Mouse (Mus musculus) stomach, postnatal 0 days (tissue): Measurements from ENCODE around the gene Gpc2.

Experiments
- CTCF ChIP-seq: IDR thresholded peaks from 2 replicates; pipeline ENCODE4 v1.5.1; 2016; ENCODE audit warnings: antibody characterized with exemption, low read depth, mild to moderate bottlenecking, moderate library complexity
- EP300 ChIP-seq: optimal IDR thresholded peaks from 2 replicates; pipeline ENCODE3; 2016; ENCODE audit warnings: antibody characterized with exemption

DNA sequence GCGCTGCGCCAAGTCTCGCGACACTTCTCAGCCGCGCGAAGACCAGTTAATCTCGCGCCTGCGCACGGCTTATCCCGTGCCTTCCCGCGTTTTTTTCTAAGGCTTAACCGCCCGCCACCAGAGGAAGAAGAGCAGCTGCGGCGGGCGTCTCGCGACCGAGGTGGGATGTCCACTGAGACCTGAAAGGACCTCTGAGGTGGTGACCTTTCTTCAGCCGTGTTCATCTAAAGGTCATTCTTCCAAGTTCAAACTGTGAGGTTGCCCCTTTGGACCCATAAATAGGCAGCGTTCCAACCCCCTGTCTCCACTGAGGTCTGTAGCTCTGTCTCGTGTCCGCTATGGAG is 592 bp upstream of the Gpc2 start:
- no peak for TF ChIP-seq CTCF
- peak; percentile 92 for TF ChIP-seq EP300
